Mouse (Mus musculus) liver, embryonic 15.5 days (tissue): ENCODE data around the gene Lztr1. TPM values are rescaled to one million over a fixed set of nuclear protein-coding genes. Genes with fewer than 3 reads are reported as not detected.
"Not testable (repeated sequence)": the region's sequence is repeated elsewhere in the genome, so short reads cannot be mapped to it uniquely, and the experiment has no call there.

Source experiments
- ATAC-seq: fragments of 200-750 bp; cut with Nextera tagmentation; 2 replicates; pipeline ENCODE4 v1.8.0; 2017; ENCODE audit warnings: moderate number of reproducible peaks, mild to moderate bottlenecking, moderate library complexity; ENCODE audit not compliant: insufficient read depth
- H3K27ac ChIP-seq: fragments of 300-500 bp; sonication (generic); replicated peaks from 2 replicates; pipeline ENCODE4 v1.5.1; 2015; ENCODE audit warnings: mild to moderate bottlenecking, inconsistent platforms
- H3K27me3 ChIP-seq: fragments of 300-500 bp; sonication (generic); 2 replicates; pipeline ENCODE4 v1.6.1; 2015; ENCODE audit warnings: mild to moderate bottlenecking, inconsistent platforms
- H3K36me3 ChIP-seq: fragments of 300-500 bp; sonication (generic); replicated peaks from 2 replicates; pipeline ENCODE4 v1.6.1; 2015; ENCODE audit warnings: moderate library complexity, mild to moderate bottlenecking, inconsistent platforms
- H3K4me1 ChIP-seq: fragments of 300-500 bp; sonication (generic); replicated peaks from 2 replicates; pipeline ENCODE4 v1.6.1; 2015; ENCODE audit warnings: inconsistent platforms
- H3K4me2 ChIP-seq: fragments of 300-500 bp; sonication (generic); 2 replicates; pipeline ENCODE4 v1.6.1; 2015; ENCODE audit warnings: moderate library complexity, mild to moderate bottlenecking, inconsistent platforms
- H3K4me3 ChIP-seq: fragments of 300-500 bp; sonication (generic); replicated peaks from 2 replicates; pipeline ENCODE4 v1.5.1; 2015; ENCODE audit warnings: mild to moderate bottlenecking, inconsistent platforms
- H3K9ac ChIP-seq: fragments of 300-500 bp; sonication (generic); 2 replicates; pipeline ENCODE4 v1.6.1; 2015; ENCODE audit warnings: moderate library complexity, mild to moderate bottlenecking, inconsistent platforms
- H3K9me3 ChIP-seq: fragments of 300-500 bp; sonication (generic); replicated peaks from 2 replicates; pipeline ENCODE4 v1.6.1; 2016; ENCODE audit warnings: inconsistent platforms
- WGBS: fragments of 180-500 bp; shearing (Covaris S2); methylation state at CpG from one replicate; pipeline ENCODE4 v1.1.7; 2015; ENCODE audit warnings: mixed read lengths; ENCODE audit not compliant: insufficient replicate concordance; 5-methylcytosine and 5-hydroxymethylcytosine counted together
- polyA plus RNA-seq: library from polyadenylated mRNA; unstranded; fragments of >200 nt; fragmentation: Nextera tagmentation; extraction: Ambion mirVana; gene quantifications from 2 replicates; pipeline ENCODE4 v1.2.1, GENCODE M21; 2015

The Lztr1 gene
- polyA plus RNA-seq, 1 experiment from 2014 or later = 21.0 TPM

DNA sequence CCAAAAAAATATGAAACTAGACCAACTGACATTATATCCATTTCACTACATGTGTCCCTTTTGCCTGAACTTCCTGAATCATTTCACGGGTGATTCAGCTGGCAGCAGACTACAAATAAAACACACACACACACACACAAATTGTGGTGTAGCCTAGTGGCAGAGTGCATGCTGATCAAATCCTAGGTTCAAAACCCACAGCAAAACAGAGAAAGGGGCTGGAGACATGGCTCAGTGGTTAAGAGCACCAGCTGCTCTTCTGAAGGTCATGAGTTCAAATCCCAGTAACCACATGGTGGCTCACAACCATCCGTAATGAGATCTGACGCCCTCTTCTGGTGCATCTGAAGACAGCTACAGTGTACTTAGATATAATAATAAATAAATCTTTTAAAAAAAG is 457 bp upstream of the Lztr1 start:
- Histone ChIP-seq H3K4me2 (peak overlapping the region; percentile 89), H3K27me3 (peaks cover 17% of the 10 kb centered on the region; the same call in 1 of the 2 replicates), H3K27ac (peak overlapping the region; percentile 94), H3K36me3 (peaks cover 19% of the 10 kb centered on the region), H3K4me1 (peaks cover 39% of the 10 kb centered on the region), H3K9ac (peak overlapping the region; percentile 78), H3K4me3 (peak overlapping the region; percentile 84)
- 17% methylated on average over 3 of the region's 3 CpGs for WGBS
- not testable (repeated sequence) for H3K9me3 ChIP-seq, ATAC-seq

DNA sequence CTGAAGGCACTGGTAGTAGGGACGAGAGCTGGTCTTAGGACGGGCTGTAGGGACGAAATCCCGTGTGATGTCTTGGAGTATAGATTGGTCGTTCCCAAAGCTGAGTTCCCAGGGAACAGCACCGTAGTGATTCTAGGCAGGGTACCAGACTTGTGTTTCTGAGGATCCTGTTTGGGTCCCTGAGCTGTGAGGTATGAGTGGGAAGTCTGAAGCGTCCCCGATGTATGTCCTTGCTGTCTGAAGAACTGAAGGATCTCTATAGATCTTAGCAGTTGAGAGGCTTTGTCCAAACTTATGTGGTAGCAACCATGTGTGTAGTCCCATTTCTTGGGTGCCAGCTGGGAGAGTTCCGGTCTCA is 731 bp downstream of the Lztr1 start:
- Histone ChIP-seq H3K27ac (peak overlapping the region; percentile 94), H3K4me3 (peak overlapping the region; percentile 84), H3K9me3 (no peaks in the 10 kb centered on the region), H3K4me2 (peak overlapping the region; percentile 89), H3K9ac (peak overlapping the region; percentile 78), H3K36me3 (peaks cover 30% of the 10 kb centered on the region), H3K4me1 (peaks cover 39% of the 10 kb centered on the region), H3K27me3 (peaks cover 13% of the 10 kb centered on the region; the same call in 1 of the 2 replicates)
- ATAC-seq = peak; percentile 11; the same call in 1 of the 2 replicates
- WGBS = 8% methylated on average over 9 of the region's 9 CpGs

DNA sequence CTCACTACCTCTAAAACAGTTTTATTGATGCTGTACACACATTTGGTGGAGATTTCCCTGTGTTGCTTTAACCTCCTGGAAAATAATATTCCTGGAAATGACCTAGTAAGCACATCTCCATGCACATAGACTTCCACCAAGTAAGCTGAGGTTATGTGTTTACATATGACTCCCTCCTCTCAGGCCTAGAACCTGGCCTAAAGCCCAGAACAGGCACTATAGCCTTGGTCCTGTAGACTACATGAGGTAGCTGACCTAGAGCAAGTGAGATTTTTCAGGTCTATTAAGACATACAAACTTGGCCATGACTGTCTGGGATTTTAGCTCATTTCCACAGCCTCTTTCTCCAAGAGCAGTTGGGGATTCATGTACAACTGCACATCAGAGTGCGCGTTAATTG is 1.7 kb downstream of the Lztr1 start:
- Histone ChIP-seq H3K27ac (peak overlapping the region; percentile 21; the same call in 1 of the 2 replicates), H3K4me3 (peak overlapping the region; percentile 84; the same call in 1 of the 2 replicates), H3K4me2 (peak overlapping the region; percentile 89), H3K36me3 (peaks cover 37% of the 10 kb centered on the region), H3K9ac (no peak overlapping the region), H3K4me1 (peaks cover 39% of the 10 kb centered on the region), H3K9me3 (no peaks in the 10 kb centered on the region), H3K27me3 (peaks cover 6% of the 10 kb centered on the region; the same call in 1 of the 2 replicates)
- 93% methylated on average over 2 of the region's 2 CpGs for WGBS
- no peak for ATAC-seq

DNA sequence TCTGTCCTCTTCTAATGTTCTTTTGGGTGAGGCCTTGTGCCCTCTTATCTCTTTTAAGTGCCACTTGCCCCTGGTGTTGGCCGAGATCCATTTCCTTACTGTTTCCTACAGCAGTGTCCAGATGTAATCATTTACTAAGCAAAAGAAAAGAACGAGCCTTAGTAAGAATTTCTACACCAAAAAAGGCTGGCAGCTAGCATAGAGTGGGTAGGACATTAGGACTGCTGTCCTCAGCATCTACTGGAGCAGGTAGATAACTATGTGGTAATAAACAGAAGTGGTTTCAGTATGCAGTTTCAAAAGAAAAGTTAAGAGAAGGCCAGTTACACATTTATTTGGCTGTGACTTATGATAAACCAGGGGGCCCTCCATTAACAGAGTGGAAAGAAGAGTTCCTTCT is 2.2 kb downstream of the Lztr1 start:
- Histone ChIP-seq H3K4me3 (no peak overlapping the region), H3K27me3 (peaks cover 6% of the 10 kb centered on the region; the same call in 1 of the 2 replicates), H3K9me3 (no peaks in the 10 kb centered on the region), H3K9ac (no peak overlapping the region), H3K27ac (peak overlapping the region; percentile 21; the same call in 1 of the 2 replicates), H3K36me3 (peaks cover 42% of the 10 kb centered on the region), H3K4me2 (peak overlapping the region; percentile 89; the same call in 1 of the 2 replicates), H3K4me1 (peaks cover 39% of the 10 kb centered on the region)
- no peak for ATAC-seq
- 28% methylated on average over 2 of the region's 2 CpGs for WGBS

DNA sequence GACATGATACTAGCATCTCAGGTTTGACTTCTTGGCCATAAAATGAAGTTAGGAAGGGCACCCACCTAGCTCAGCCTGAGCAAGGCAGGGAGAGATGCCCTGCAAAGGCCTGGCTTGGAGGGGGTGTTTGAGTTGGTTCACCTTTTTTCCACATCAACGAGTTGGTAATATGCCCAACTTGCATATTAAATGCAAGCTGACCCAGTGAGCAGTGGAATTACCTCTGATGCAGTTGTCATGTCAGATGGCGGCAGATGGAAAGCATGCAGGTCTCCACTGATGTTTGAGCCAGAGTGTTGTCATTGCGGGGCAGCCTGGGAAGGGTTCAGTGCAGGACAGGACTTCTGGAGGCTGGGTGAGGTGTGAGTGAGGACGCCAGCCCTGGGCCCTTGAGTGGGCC is 2.9 kb downstream of the Lztr1 start:
- H3K4me2 ChIP-seq = no peak overlapping the region
- peaks cover 50% of the 10 kb centered on the region for H3K36me3 ChIP-seq
- H3K9me3 ChIP-seq = no peaks in the 10 kb centered on the region
- H3K27ac ChIP-seq = no peak overlapping the region
- H3K4me3 ChIP-seq = no peak overlapping the region
- peaks cover 39% of the 10 kb centered on the region for H3K4me1 ChIP-seq
- no peak overlapping the region for H3K9ac ChIP-seq
- no peak for ATAC-seq
- 66% methylated on average over 4 of the region's 4 CpGs for WGBS
- no peaks in the 10 kb centered on the region for H3K27me3 ChIP-seq

DNA sequence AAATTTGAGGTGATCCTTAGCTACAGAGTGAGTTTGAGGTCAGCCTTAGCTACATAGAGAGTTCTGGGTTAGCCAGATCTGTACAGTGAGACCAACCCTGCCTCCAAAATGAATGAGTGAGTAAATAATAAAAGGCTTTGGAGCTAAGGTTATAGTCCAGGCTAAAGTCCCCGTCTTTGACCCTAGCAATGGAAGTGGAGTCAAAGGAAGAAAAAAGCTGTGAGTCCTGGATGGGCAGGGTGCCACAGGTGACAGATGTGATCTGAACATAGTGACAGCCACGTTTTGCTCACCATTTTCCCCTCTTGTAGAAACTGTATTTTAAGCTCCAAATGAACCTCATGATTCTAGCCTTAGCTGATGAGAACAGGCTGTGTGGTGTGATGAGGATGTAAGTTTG is 10.4 kb downstream of the Lztr1 start:
- H3K9ac ChIP-seq = no peak overlapping the region
- H3K27me3 ChIP-seq = no peaks in the 10 kb centered on the region
- no peaks in the 10 kb centered on the region for H3K4me1 ChIP-seq
- no peak for ATAC-seq
- H3K4me3 ChIP-seq = no peak overlapping the region
- H3K36me3 ChIP-seq = peaks cover 87% of the 10 kb centered on the region
- H3K9me3 ChIP-seq = no peaks in the 10 kb centered on the region
- WGBS = 68% methylated on average over 2 of the region's 2 CpGs
- H3K27ac ChIP-seq = no peak overlapping the region
- H3K4me2 ChIP-seq = no peak overlapping the region

DNA sequence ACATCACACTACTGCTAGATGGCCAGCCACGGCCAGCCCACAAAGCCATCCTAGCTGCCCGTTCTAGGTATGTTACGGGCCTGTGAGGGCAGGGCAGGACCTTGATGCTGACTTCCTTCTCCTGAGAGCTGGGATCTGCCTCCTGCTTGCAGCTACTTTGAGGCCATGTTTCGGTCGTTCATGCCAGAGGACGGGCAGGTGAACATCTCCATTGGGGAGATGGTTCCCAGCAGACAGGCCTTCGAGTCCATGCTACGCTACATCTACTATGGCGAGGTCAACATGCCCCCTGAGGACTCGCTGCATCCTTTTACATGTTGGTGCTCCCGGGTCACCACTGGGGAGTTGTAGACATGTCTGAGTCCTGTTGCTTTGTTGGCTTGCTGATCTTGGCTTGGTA is 15.7 kb downstream of the Lztr1 start:
- Histone ChIP-seq H3K4me1 (peaks cover 5% of the 10 kb centered on the region; the same call in 1 of the 2 replicates), H3K36me3 (peaks cover 93% of the 10 kb centered on the region), H3K4me3 (no peak overlapping the region), H3K27me3 (no peaks in the 10 kb centered on the region), H3K9ac (no peak overlapping the region), H3K4me2 (no peak overlapping the region), H3K9me3 (no peaks in the 10 kb centered on the region), H3K27ac (no peak overlapping the region)
- WGBS = 85% methylated on average over 11 of the region's 11 CpGs
- ATAC-seq = no peak

DNA sequence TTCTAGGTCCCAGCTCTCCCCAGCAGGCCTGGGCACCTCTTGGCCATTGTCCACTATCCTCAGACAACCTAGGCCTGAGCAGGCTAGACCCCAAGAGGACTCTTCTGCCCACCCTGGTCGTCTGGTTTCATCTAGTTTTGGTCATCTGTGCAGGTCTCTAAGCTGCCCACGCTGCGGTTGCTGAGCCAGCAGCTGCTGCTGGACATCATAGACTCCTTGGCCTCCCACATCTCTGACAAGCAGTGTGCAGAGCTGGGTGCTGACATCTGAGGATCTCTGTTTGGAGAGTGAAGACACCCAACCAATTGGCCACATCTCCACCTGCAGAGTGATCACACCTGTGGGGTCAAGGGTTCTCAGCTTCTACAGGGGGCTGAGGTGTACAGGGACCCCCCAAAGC is 17.0 kb downstream of the Lztr1 start:
- Histone ChIP-seq H3K27me3 (no peaks in the 10 kb centered on the region), H3K36me3 (peaks cover 82% of the 10 kb centered on the region), H3K4me2 (no peak overlapping the region), H3K4me3 (no peak overlapping the region), H3K4me1 (peaks cover 15% of the 10 kb centered on the region), H3K9ac (no peak overlapping the region), H3K27ac (no peak overlapping the region), H3K9me3 (no peaks in the 10 kb centered on the region)
- 79% methylated on average over 3 of the region's 3 CpGs for WGBS
- ATAC-seq = no peak

DNA sequence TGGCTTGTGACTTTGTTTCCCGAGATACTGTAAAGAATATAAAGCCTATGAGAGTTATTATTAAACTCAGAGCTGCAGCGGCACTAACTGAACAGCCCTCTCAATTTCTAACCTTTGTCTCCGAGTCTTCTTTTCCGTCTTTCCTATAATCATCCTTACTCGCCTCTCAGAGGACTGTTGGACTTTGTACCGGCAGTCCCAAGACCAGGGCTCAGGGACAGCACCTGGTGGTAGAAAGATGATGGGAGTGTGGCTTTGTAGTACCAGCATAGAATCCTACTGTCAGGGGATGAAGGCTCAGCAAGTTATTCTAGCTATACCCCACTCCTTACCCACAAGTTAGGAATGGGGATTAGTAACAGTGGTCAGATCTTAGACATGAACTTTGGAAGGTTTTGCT is 17.7 kb downstream of the Lztr1 start:
- peaks cover 75% of the 10 kb centered on the region for H3K36me3 ChIP-seq
- no peaks in the 10 kb centered on the region for H3K27me3 ChIP-seq
- peaks cover 16% of the 10 kb centered on the region for H3K4me1 ChIP-seq
- WGBS = 81% methylated on average over 6 of the region's 6 CpGs
- no peak overlapping the region for H3K4me2 ChIP-seq
- ATAC-seq = no peak
- H3K9ac ChIP-seq = no peak overlapping the region
- H3K4me3 ChIP-seq = no peak overlapping the region
- H3K9me3 ChIP-seq = no peaks in the 10 kb centered on the region
- no peak overlapping the region for H3K27ac ChIP-seq

DNA sequence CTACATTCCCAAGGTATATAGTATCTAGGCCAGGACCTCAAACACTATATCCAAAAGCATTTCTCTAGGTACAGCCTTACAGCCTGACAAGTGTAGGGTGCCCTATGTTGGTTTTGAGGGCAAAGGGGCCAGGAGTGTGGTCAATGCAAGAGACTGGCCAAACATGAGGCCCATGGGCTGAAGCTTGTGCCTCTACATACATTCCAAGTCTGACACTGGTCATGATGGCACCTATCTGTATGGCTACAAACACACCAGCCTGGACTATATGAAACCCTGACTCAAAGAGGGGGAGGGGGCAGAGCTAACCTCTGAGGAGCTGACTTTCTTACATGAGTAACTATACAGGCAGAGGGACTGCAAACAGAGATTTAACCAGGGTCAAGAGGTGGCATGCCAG is 19.1 kb downstream of the Lztr1 start:
- Histone ChIP-seq H3K27me3 (no peaks in the 10 kb centered on the region), H3K9ac (no peak overlapping the region), H3K4me2 (no peak overlapping the region), H3K27ac (no peak overlapping the region), H3K9me3 (no peaks in the 10 kb centered on the region), H3K36me3 (peaks cover 61% of the 10 kb centered on the region), H3K4me1 (peaks cover 30% of the 10 kb centered on the region), H3K4me3 (no peak overlapping the region)
- ATAC-seq = no peak

DNA sequence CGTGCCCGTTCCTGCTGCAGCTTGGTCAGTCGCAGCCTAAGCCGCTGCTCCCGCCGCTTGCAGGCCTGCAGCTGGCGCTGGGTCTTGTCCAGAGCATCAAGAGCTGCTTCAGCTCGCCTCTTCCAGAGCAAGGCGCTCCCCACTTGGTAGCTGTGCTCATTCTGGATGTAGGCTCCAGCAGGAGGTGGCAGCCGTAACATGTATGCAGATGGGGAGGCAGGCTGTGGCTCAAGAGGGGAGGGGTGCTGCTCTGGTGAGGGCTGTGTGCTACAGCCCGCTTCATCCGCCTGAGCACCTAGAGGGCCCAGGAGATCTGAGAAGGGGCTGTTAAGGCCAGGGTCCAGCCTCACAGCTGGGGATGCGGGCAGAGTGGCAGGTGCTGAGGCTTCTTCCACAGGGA is 19.8 kb downstream of the Lztr1 start:
- Histone ChIP-seq H3K4me2 (no peak overlapping the region), H3K27ac (no peak overlapping the region), H3K36me3 (peaks cover 55% of the 10 kb centered on the region), H3K27me3 (no peaks in the 10 kb centered on the region), H3K9ac (no peak overlapping the region), H3K4me3 (no peak overlapping the region), H3K9me3 (no peaks in the 10 kb centered on the region), H3K4me1 (peaks cover 31% of the 10 kb centered on the region)
- no peak for ATAC-seq
- WGBS = 88% methylated on average over 13 of the region's 13 CpGs

DNA sequence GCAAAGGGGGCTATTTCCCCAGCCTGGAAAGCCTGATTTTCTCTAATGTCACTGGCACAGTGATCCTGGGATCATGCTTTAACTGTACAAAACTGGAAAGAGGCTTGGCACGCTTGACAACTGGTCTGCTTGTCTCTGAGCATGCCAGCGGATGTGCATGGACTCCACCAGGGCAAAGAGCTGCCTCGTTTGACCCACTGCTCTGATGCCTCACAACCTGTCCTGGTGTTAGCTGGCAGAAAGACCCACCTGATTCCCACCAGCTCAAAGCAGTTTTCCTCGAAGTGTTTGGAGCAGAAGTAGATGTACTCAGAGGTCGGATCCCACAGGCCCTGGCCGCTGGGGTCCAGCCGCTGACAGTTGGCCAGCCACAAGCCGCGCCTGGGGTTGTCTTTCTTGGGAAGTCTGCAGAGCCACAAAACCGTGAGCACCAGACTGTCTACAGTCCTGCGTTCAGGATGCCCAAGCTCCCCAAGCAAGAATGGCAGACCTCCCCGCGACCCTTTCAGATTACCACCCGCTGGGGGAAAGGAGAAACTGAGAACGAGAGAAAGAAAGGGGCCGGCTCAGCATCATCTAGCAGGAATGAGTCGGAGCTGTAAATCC is 21.6 kb downstream of the Lztr1 start:
- peak overlapping the region; percentile 79 for H3K9ac ChIP-seq
- H3K4me2 ChIP-seq = peak overlapping the region; percentile 97
- ATAC-seq = no peak
- peak overlapping the region; percentile 86 for H3K4me3 ChIP-seq
- no peaks in the 10 kb centered on the region for H3K9me3 ChIP-seq
- H3K36me3 ChIP-seq = peaks cover 40% of the 10 kb centered on the region
- WGBS = 9% methylated on average over 17 of the region's 17 CpGs
- H3K27ac ChIP-seq = peak overlapping the region; percentile 98
- peaks cover 31% of the 10 kb centered on the region for H3K4me1 ChIP-seq
- no peaks in the 10 kb centered on the region for H3K27me3 ChIP-seq
